Mouse (Mus musculus) erythroblast, embryonic 14.5 days (primary cell): ENCODE data around the gene Stk32b. TPM values are rescaled to one million over a fixed set of nuclear protein-coding genes. Genes with fewer than 3 reads are reported as not detected.

ENCODE experiments used
- H3K27me3 ChIP-seq: 2 replicates; pipeline ENCODE4 v1.6.1; 2012; ENCODE audit warnings: inconsistent platforms; ENCODE audit not compliant: control insufficient read depth
- H3K36me3 ChIP-seq: 2 replicates; pipeline ENCODE4 v1.6.1; 2012; ENCODE audit warnings: mild to moderate bottlenecking, inconsistent platforms; ENCODE audit not compliant: control insufficient read depth
- H3K4me1 ChIP-seq: 2 replicates; pipeline ENCODE4 v1.6.1; 2012; ENCODE audit warnings: inconsistent platforms; ENCODE audit not compliant: control insufficient read depth
- H3K4me3 ChIP-seq: replicated peaks from 2 replicates; pipeline ENCODE3; 2012; ENCODE audit warnings: moderate library complexity, mild to moderate bottlenecking, inconsistent platforms
- H3K9me3 ChIP-seq: 2 replicates; pipeline ENCODE4 v1.6.1; 2012; ENCODE audit warnings: low read length, inconsistent platforms, mixed read lengths; ENCODE audit not compliant: control insufficient read depth
- GATA1 ChIP-seq: IDR thresholded peaks from 2 replicates; pipeline ENCODE4 v1.6.1; 2012; ENCODE audit warnings: low read length, inconsistent platforms, mixed read lengths
- TAL1 ChIP-seq: IDR thresholded peaks from 3 replicates; pipeline ENCODE4 v1.6.1; 2012; ENCODE audit warnings: low read length, inconsistent platforms, mixed read lengths
- polyA plus RNA-seq: library from polyadenylated mRNA; stranded (reverse); fragments of >175 nt; gene quantifications from 2 replicates; pipeline ENCODE4 v1.2.3, GENCODE M21; 2012

Stk32b gene
- polyA plus RNA-seq, result 0.03 and 0.04 TPM in 2 replicates

- Histone ChIP-seq H3K36me3 (no peaks in the 10 kb centered on the region), H3K4me3 (no peak within 1 kb of the TSS), H3K4me1 (no peaks in the 10 kb centered on the region), H3K27me3 (peaks cover 21% of the 10 kb centered on the region), H3K9me3 (no peaks in the 10 kb centered on the region)
- TF ChIP-seq TAL1 (no peak), GATA1 (no peak)
Measured at GRCm38 (mm10) chr5:37716505-37717372, at the start of gene Stk32b. Gene Stk32b (minus strand): TSS chr5:37717171.

- Histone ChIP-seq H3K27me3 (no peaks in the 10 kb centered on the region), H3K9me3 (no peaks in the 10 kb centered on the region), H3K4me3 (no peak overlapping the region), H3K36me3 (no peaks in the 10 kb centered on the region), H3K4me1 (no peaks in the 10 kb centered on the region)
- TF ChIP-seq TAL1 (no peak), GATA1 (no peak)
Measured at GRCm38 (mm10) chr5:37765851-37766250, 48.9 kb upstream of the Stk32b start.

- Histone ChIP-seq H3K27me3 (no peaks in the 10 kb centered on the region), H3K9me3 (no peaks in the 10 kb centered on the region), H3K4me3 (no peak overlapping the region), H3K36me3 (no peaks in the 10 kb centered on the region), H3K4me1 (no peaks in the 10 kb centered on the region)
- TF ChIP-seq TAL1 (no peak), GATA1 (no peak)
Measured at GRCm38 (mm10) chr5:37762046-37762445, 45.1 kb upstream of the Stk32b start.

GRCm38 (mm10) chr5:37753366-37753765 is 36.4 kb upstream of the Stk32b start:
- peaks cover 6% of the 10 kb centered on the region; the same call in 1 of the 2 replicates for H3K4me1 ChIP-seq
- no peaks in the 10 kb centered on the region for H3K27me3 ChIP-seq
- no peak for TF ChIP-seq TAL1
- TF ChIP-seq GATA1, result no peak
- H3K36me3 ChIP-seq, result no peaks in the 10 kb centered on the region
- H3K9me3 ChIP-seq, result no peaks in the 10 kb centered on the region
- no peak overlapping the region for H3K4me3 ChIP-seq

- Histone ChIP-seq H3K36me3 (no peaks in the 10 kb centered on the region), H3K4me3 (no peak overlapping the region), H3K4me1 (peaks cover 6% of the 10 kb centered on the region; the same call in 1 of the 2 replicates), H3K27me3 (no peaks in the 10 kb centered on the region), H3K9me3 (no peaks in the 10 kb centered on the region)
- TF ChIP-seq GATA1 (no peak), TAL1 (no peak)
Measured at GRCm38 (mm10) chr5:37752027-37752967, 35.3 kb upstream of the Stk32b start.

GRCm38 (mm10) chr5:37743889-37744707 is 27.1 kb upstream of the Stk32b start:
- no peaks in the 10 kb centered on the region for H3K9me3 ChIP-seq
- no peaks in the 10 kb centered on the region for H3K4me1 ChIP-seq
- no peak overlapping the region for H3K4me3 ChIP-seq
- no peaks in the 10 kb centered on the region for H3K27me3 ChIP-seq
- H3K36me3 ChIP-seq, result no peaks in the 10 kb centered on the region
- TF ChIP-seq GATA1, result no peak
- TF ChIP-seq TAL1, result no peak

DNA sequence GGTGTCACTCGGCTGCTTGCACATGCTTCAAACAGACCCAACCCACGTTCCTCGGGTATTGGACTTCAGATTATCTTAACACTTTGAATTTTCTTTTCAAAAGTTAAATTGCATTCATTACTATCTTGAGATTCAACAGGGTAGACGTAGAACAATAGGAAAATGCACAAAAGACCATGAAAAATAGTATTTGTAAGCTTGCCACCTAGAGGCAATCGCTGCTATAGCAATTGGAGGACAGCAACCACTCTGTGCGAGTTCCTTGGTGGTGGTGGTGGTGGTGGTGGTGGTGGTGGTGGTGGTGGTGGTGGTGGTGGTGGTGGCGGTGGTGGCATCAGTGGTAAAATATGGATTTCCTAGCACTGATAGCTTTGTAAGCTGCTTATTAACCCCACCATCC is 19.2 kb upstream of the Stk32b start:
- no peaks in the 10 kb centered on the region for H3K4me1 ChIP-seq
- no peaks in the 10 kb centered on the region for H3K27me3 ChIP-seq
- no peaks in the 10 kb centered on the region for H3K36me3 ChIP-seq
- TF ChIP-seq GATA1 (no peak), TAL1 (no peak)
- no peak overlapping the region for H3K4me3 ChIP-seq
- H3K9me3 ChIP-seq, result peaks cover 11% of the 10 kb centered on the region

GRCm38 (mm10) chr5:37735224-37735623 is 18.3 kb upstream of the Stk32b start, which contains the start of gene Cytl1:
Gene Cytl1 (plus strand): TSS chr5:37735519.
- no peak within 1 kb of the TSS for H3K4me3 ChIP-seq
- no peaks in the 10 kb centered on the region for H3K36me3 ChIP-seq
- H3K4me1 ChIP-seq, result no peaks in the 10 kb centered on the region
- H3K9me3 ChIP-seq, result peaks cover 14% of the 10 kb centered on the region
- TF ChIP-seq GATA1 (no peak), TAL1 (no peak)
- H3K27me3 ChIP-seq, result no peaks in the 10 kb centered on the region
